Mouse (Mus musculus): ENCODE results near the gene Bach2. TPM values are rescaled to one million over a fixed set of nuclear protein-coding genes. Genes with fewer than 3 reads are reported as not detected.

Gene Bach2
- total RNA-seq, 1 experiment from 2014 or later: 4.7 TPM

DNA sequence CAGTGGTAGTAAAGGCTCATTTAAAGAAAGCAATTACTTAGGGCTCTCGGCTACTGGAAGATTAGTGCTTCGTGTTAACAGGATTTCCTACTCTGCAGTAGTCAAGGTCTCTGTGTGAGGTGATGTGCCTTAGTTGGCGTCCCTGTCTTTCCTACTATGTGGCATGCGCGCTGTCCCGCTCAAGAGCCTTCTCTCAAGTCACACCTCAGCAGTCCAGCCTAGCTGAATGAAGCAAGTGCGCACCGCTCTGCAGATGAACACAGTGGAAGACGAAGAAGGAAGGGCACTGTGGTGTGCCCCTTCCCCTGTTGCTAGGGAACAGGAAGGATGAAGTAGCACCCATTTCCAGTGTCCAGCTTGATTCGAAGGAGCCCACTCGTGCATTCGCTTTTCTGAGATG is 93.4 kb downstream of the Bach2 start:
- ATAC-seq (replicated peaks in 1 of 2; ENCODE audit: insufficient read depth in 1 of 2, low FRiP score in 2 of 2, low TSS enrichment in 1 of 2, low read depth in 1 of 2, poor library complexity in 2 of 2, severe bottlenecking in 2 of 2): no peak

DNA sequence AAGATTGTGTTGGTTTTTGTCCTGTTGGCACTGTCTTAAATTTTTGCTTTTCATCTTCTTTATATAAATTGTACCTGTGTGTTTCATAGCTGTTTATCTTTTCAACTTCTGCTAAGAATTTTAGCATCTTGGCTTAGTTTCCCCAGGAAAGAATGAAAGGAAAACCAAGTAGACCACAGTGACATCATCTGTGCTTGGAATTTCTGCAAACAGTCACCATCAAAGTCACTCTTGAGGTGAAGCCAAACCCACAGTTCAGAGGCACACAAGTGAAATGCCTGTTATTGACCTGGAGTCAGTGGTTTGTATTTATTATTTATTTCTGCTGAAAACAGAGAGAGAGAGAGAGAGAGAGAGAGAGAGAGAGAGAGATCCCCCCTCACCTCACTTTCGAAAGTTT is 95.5 kb downstream of the Bach2 start:
- peak in 1 of 2 experiments; percentile 28; a peak in 1 of 4 replicates for ATAC-seq (replicated peaks in 1 of 2; ENCODE audit: insufficient read depth in 1 of 2, low FRiP score in 2 of 2, low TSS enrichment in 1 of 2, low read depth in 1 of 2, poor library complexity in 2 of 2, severe bottlenecking in 2 of 2)

DNA sequence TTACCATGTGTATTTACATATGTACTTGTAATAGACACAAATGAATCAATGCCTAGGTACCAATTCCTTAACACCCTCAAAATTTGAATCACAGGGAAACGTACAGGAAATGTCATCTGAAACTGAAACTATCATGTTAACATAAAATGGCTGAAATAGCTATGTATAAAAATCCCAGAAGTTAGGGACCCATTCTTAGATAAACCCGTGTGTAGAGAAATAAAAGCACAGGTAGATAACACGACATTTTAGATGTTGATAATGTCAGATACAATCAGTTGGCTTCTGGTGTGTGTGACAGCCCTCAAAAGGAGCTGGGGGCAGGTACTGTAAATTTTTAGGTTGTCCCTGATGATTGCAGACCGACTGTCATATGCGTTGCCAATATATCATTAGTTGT is 96.2 kb downstream of the Bach2 start:
- no peak for ATAC-seq (replicated peaks in 1 of 2; ENCODE audit: insufficient read depth in 1 of 2, low FRiP score in 2 of 2, low TSS enrichment in 1 of 2, low read depth in 1 of 2, poor library complexity in 2 of 2, severe bottlenecking in 2 of 2)

DNA sequence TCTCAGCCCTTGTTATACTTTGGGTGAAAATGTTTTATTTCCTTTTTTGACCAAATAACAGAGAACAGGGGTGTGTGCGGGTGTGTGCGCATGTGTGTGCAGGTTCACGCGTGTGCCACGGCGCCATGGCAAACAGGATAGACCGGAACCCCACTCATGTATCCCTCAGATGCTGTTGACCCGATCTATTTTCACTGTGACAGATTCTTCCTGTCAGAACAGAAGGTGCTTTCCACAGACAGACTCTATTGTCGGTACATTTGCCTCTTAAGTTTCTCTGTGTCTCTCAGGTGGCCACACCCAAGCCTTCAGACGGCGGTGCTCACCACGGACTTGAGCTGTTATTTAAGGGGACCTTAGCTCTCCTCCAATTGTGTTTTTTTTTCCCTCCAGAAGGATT is 97.1 kb downstream of the Bach2 start:
- ATAC-seq (replicated peaks in 1 of 2; ENCODE audit: insufficient read depth in 1 of 2, low FRiP score in 2 of 2, low TSS enrichment in 1 of 2, low read depth in 1 of 2, poor library complexity in 2 of 2, severe bottlenecking in 2 of 2): no peak

DNA sequence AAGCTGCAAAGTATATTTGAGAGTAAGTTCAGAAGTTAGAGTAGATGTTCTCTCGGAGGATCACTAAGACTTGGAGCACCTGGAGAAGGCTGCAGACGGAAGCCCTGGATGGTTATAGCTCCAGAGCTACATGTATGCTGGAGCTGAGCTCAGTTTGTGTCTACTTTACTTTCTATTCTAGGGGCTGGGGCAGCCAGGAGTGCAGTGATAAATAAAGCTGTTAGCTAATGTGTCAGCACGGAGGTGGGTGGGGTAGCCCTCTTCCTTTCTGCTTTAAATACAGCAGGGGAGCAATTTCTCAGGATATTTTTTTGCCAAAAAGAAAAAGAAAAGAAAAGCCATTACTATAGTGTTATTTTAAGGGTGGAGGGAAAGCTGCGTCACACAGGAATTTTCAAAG is 98.0 kb downstream of the Bach2 start:
- no peak for ATAC-seq (replicated peaks in 1 of 2; ENCODE audit: insufficient read depth in 1 of 2, low FRiP score in 2 of 2, low TSS enrichment in 1 of 2, low read depth in 1 of 2, poor library complexity in 2 of 2, severe bottlenecking in 2 of 2)

DNA sequence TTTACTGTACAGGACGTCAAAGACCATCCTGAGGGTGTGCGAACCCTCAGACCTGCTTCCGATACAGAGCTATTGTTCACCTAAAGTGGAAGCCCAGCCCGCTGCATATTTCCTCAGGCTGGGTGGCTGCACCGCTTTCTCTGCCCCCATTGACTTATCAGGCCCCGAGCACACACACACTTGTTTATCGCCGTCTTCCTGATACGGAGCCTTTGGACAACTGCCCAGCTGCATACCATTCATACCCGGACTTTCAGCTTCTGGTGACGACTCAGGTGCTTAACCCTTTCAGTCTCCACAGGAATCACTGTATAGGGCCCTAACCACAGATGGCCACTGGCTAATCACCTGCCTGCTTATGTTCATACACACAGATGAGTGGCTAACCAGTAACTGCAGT is 99.0 kb downstream of the Bach2 start:
- peak; percentile 71 to 80 for ATAC-seq (replicated peaks in 1 of 2; ENCODE audit: insufficient read depth in 1 of 2, low FRiP score in 2 of 2, low TSS enrichment in 1 of 2, low read depth in 1 of 2, poor library complexity in 2 of 2, severe bottlenecking in 2 of 2)

DNA sequence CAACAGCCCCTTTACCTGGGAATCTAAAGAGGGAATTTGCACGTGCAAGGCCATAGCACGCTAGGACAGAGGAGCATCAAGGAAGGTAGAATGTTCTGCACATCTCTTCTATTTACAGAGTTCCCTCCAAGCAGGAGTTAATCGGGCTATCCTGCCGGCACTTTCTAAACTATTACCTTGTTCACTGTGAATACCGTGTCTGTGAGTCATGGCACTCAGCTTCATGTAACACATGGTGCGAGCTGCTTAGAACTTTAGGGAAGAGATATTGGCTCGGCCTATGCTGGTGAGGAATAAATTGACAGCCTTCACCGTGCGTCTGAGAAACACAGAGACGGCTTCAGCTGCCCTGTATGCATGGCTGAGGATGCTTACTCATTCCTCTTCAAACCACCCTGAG is 99.8 kb downstream of the Bach2 start:
- ATAC-seq (replicated peaks in 1 of 2; ENCODE audit: insufficient read depth in 1 of 2, low FRiP score in 2 of 2, low TSS enrichment in 1 of 2, low read depth in 1 of 2, poor library complexity in 2 of 2, severe bottlenecking in 2 of 2): no peak

DNA sequence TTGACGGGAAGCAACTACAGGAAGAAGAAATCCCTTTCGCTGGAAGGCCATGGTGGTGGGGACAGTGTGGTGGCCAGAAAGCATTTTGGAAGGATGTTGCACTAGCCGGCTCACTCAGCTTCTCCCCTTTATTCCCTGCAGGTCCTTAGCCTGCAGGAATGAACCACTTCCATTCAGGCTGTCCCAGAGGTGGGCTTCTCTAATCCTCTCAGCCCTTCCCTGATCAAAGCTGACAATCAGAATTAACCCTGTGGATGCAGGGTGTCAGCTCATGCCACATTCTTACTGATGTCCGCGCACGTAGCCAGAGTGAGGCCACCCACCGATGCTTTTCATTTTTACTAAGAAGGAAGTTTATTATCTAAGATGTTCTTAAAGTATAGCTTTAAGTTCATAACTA is 102.2 kb downstream of the Bach2 start:
- no peak for ATAC-seq (replicated peaks in 1 of 2; ENCODE audit: insufficient read depth in 1 of 2, low FRiP score in 2 of 2, low TSS enrichment in 1 of 2, low read depth in 1 of 2, poor library complexity in 2 of 2, severe bottlenecking in 2 of 2)

DNA sequence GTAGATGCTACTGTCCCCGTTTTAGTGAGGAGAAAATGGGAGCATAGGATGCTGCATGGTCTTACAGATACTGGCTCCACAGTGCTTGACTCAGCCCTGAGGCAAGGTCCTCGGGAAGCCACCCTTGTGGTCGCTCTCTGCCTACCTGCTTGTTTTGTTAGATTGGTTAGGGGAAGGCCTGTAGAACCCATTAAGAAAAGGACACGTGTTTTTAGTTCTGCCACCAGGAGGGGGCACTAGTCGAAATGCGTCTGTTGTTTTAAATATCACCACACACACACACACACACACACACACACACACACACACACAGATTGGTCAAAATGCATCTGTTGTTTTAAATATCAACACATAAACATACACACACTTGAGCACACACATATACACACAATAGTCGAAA is 103.7 kb downstream of the Bach2 start:
- ATAC-seq (replicated peaks in 1 of 2; ENCODE audit: insufficient read depth in 1 of 2, low FRiP score in 2 of 2, low TSS enrichment in 1 of 2, low read depth in 1 of 2, poor library complexity in 2 of 2, severe bottlenecking in 2 of 2): no peak

DNA sequence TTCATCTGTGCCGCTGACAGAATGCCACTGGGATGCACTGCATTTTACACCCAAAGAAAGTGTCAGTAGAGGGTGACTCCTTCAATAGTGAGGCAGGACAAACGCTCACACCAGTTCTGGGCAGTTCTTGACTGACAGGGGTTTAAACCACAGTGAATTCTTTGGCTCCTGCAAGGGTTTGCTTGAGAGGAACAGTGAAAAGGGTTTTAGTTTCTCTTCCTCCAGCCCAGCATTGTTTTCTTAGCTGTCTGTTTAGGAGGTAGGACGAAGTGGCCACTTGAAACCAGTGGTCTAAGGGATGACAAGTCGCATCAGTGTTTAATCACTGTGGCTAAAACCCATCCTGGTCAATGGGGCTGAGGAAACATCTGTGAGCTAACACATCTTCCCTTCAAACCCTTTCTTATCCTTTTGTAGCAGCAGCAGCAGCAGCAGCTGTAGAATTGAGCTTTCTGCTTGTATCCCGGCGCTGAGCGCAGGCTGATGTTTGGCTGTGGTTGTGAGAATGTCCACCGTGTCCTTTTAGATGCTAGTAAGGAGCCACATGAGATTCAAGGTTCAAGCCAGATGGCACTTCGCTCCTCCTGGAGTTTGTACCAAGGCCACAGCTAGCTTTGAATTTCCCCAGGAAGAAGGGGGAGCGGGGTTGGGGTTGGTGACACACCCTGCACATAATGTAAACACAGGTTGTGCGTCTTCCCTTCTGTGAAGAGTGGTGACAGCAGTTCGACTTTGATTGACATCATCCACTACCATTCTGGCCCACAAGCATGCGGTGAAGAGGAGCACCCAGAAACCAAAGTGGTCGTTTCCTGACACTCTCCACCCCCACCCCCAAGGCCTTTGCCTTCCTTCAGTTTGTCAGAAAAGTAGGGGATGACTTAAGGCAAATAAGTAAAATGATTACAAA is 104.9 kb downstream of the Bach2 start:
- peak; percentile 60 to 68 for ATAC-seq (replicated peaks in 1 of 2; ENCODE audit: insufficient read depth in 1 of 2, low FRiP score in 2 of 2, low TSS enrichment in 1 of 2, low read depth in 1 of 2, poor library complexity in 2 of 2, severe bottlenecking in 2 of 2)

DNA sequence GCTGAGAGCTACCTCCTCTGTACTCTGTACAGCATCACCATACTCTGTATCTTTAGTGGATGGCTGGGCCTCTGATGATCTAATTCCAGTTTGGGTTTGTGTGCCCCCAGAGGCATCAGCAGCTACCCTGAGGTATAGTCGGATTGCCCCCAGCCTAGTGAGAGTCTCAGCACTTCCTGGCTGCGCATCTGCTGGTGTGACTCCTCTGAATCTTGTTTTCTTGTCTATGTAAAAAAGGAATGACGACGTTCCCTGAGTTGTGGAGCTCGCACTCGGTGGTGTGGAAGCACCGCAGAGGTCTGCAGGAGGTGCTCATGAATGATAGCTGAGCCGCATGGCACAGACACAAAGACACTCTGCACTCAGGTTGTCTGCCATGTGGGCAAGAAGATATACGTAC is 105.7 kb downstream of the Bach2 start:
- 0 out of 4 replicates have a peak, but pooled peaks of 1 of the 2 experiments have one; percentile 0 for ATAC-seq (replicated peaks in 1 of 2; ENCODE audit: insufficient read depth in 1 of 2, low FRiP score in 2 of 2, low TSS enrichment in 1 of 2, low read depth in 1 of 2, poor library complexity in 2 of 2, severe bottlenecking in 2 of 2)

DNA sequence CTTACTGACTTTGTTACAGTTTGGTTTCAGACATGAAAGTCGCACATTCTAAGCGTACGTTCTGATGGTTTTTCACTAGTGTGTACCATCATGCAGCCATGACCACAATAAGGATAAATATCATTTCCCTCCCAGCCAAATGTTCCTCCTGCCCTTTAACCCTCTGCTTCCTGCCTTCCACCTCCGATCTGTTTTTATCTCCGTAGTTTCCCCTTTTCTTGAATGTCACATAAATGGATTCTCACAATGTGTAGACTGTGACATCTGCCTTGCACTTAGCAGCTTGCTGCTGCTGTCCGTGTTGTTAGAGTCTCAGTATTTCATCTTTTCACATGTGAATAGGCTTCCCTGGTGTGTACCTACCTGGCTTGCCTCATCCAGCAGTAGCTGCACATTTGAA is 108.6 kb downstream of the Bach2 start:
- ATAC-seq (replicated peaks in 1 of 2; ENCODE audit: insufficient read depth in 1 of 2, low FRiP score in 2 of 2, low TSS enrichment in 1 of 2, low read depth in 1 of 2, poor library complexity in 2 of 2, severe bottlenecking in 2 of 2): no peak

DNA sequence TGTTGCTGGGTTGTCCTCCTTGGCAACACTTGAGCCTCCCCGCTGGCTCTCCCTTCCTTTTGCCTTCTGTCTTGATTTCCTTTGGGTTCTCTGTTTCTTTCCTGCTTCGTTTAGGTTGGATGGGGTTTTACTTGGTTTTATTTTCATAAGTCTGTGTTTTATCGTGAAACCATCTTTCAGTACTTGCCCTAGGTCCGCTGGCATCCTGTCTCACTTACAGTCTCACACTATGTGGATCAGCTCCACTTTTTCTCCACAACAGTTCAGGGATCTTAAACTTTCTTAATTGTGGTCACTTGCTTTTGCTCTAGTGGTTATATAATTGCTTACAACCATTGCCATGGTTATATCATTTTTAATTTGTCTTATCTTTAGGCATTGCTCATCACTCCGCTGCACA is 109.1 kb downstream of the Bach2 start:
- no peak for ATAC-seq (replicated peaks in 1 of 2; ENCODE audit: insufficient read depth in 1 of 2, low FRiP score in 2 of 2, low TSS enrichment in 1 of 2, low read depth in 1 of 2, poor library complexity in 2 of 2, severe bottlenecking in 2 of 2)

DNA sequence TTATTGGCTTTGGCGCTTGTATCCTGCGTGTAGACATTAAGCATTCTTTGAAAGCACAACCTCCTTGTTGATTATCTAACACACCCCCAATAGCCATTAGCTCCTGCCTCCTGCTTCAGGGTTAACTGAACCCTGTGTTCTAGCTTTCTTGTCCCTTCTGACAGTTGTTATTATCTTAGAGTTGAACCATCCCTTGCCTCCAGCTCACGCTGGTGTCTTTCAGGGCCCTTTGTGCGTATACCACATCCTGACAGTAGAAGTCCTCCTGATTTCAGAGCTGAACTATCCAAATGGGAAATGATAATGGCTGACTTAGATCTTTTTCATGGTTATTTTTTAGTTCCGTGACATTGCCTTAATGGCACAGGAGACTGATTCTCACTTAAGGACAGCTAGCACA is 110.8 kb downstream of the Bach2 start:
- no peak for ATAC-seq (replicated peaks in 1 of 2; ENCODE audit: insufficient read depth in 1 of 2, low FRiP score in 2 of 2, low TSS enrichment in 1 of 2, low read depth in 1 of 2, poor library complexity in 2 of 2, severe bottlenecking in 2 of 2)

DNA sequence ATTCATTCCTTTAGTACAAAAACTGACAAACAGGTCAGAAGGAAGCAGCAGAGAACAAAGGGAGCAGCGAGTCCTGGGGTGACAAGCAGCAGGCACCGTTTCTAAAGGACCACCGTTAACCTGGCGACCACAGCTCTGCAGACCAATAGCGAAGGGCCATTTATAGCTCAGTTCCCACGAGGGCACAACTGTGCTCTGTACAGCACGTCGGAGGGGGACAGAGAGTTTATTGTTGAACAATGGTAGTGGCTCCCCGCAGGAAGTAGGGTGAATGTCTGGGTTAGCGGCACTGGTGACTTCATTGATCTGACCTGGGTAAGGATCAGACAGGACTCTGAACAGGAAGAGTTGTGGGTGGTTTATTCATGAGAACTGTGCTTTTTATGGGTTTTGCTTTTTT is 112.6 kb downstream of the Bach2 start:
- ATAC-seq (replicated peaks in 1 of 2; ENCODE audit: insufficient read depth in 1 of 2, low FRiP score in 2 of 2, low TSS enrichment in 1 of 2, low read depth in 1 of 2, poor library complexity in 2 of 2, severe bottlenecking in 2 of 2): peak; percentile 20 to 39; a peak in 2 of 4 replicates

DNA sequence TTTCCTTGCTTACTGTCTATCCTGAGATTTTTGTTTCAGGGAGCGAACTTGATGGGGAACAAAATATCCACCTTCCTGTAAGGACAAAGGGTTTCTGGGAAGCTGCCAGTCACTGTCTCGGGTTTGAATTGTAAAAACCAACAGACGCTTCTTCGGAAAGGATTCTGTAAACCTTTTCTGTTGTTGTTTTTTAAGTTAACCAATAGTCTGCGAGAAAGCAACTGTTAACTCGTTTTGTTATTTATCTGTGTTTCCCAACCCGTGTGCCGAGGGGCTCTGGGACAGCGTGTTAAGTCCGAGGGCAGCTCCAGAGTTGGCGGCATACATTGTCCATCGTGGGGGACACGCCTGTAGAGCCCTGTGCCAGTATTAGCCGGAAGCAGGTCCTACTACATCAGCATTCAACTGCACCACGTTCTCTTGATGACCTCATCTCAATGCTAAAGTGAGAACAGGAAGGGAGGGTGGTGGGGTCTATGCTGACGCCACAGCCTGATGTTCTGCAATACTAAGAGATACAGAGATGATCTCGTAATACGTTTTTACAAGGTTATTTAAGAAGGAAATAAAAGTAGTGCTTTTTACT is 113.2 kb downstream of the Bach2 start:
- ATAC-seq (replicated peaks in 1 of 2; ENCODE audit: insufficient read depth in 1 of 2, low FRiP score in 2 of 2, low TSS enrichment in 1 of 2, low read depth in 1 of 2, poor library complexity in 2 of 2, severe bottlenecking in 2 of 2): 0 out of 4 replicates have a peak, but pooled peaks of 1 of the 2 experiments have one; percentile 23

DNA sequence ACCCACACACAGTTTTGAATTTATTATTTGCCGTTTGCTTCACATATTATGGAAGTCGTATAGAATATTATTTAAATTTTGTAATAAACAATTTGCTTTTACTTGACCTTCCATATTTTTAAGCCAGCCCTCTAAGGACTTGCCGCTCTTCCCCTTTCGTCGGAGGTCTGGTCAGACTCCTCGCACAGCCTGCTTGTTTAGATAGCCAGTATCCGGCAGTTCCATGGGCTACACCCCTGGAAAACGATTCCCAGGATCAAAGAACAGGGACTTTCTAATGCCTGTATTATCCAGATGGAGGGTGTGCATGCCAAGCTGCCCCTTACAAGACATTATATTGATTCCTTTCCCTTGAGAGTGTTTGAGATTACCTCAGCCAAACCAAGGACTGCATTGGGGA is 113.8 kb downstream of the Bach2 start:
- no peak for ATAC-seq (replicated peaks in 1 of 2; ENCODE audit: insufficient read depth in 1 of 2, low FRiP score in 2 of 2, low TSS enrichment in 1 of 2, low read depth in 1 of 2, poor library complexity in 2 of 2, severe bottlenecking in 2 of 2)

DNA sequence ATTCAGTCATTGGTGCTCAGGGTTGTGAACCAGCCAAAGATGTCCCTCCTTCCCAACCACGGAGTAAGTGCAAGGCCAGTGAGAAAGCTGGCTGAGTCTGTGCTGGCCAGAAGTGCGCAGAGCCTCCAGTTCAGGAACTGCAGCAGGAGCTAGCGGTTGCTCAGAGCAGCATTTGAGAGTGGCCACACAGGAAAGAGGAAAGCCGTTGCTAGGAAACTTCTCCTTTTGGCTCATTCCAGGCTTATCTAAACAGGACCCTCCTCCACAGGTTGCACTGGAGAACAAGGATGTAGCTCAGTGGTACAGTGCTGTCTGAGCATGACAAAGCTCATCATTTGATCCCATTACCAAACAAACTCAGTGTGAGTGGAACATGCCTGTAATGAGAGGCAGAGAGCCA is 114.2 kb downstream of the Bach2 start:
- peak; percentile 55 to 63 for ATAC-seq (replicated peaks in 1 of 2; ENCODE audit: insufficient read depth in 1 of 2, low FRiP score in 2 of 2, low TSS enrichment in 1 of 2, low read depth in 1 of 2, poor library complexity in 2 of 2, severe bottlenecking in 2 of 2)
